Mouse (Mus musculus) ovary, postnatal 36 days (tissue): Measurements from ENCODE around the gene Clec3b.
A peak's percentile ranks its signal among the peaks of the same experiment; 100 is the strongest.

Experiments
- DNase-seq: peaks from one replicate; pipeline ENCODE4 v3.0.0; 2022; ENCODE audit warnings: low spot score, mixed read lengths

The Clec3b gene

DNA sequence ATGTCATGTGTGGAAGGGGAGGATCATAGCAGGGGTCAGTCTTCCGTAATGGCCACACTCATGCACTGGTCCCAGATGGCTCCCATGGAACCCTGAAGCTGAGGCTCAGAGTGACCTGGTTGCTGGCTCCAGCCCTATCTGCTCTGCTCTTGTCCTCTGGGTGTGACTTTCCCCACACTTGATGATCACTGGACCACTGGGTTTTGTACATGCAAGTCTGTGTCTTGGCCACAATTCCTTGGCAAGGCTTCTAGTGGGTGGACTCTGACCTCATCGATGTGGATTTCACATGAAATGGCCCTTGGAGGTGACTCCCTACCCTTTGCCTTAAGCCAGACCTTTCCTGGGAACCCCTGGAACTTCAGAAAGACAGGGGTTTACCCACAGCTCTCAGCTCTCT lies 2.4 kb downstream of the Clec3b start:
- DNase-seq, result no peak

DNA sequence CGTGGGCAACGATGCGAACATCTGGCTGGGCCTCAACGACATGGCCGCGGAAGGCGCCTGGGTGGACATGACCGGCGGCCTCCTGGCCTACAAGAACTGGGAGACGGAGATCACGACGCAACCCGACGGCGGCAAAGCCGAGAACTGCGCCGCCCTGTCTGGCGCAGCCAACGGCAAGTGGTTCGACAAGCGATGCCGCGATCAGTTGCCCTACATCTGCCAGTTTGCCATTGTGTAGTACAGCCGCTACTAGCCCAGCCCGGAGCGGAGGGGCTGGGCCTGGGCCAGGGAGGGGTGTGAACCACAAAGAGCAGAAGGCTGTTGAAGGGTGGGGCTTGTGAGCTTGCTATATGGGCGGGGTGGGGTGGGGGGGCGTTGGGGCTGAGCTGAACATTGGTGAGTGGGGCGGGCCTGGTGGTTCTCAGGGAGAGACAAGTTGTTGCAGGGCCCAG lies 6.2 kb downstream of the Clec3b start:
- DNase-seq, result peak; percentile 75

DNA sequence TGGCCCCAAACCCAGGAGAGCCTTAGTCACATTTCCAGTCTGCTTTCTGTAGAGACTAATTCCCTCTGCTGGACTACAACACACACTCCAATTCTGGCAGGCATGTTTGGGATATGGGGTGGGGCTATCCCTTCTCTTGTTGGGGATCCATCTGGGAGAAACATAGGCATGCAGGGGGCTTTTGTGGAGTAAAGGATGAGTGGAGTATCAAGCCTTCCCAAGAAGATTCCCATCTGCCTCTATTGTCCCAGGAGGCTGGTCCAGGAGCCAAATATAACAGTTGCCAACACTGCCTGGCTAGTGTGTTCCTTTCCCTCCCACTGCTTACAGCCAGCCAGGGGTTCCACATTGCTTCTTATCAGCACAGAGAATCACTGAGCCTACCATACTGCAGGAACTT lies 7.0 kb downstream of the Clec3b start:
- DNase-seq, result no peak

DNA sequence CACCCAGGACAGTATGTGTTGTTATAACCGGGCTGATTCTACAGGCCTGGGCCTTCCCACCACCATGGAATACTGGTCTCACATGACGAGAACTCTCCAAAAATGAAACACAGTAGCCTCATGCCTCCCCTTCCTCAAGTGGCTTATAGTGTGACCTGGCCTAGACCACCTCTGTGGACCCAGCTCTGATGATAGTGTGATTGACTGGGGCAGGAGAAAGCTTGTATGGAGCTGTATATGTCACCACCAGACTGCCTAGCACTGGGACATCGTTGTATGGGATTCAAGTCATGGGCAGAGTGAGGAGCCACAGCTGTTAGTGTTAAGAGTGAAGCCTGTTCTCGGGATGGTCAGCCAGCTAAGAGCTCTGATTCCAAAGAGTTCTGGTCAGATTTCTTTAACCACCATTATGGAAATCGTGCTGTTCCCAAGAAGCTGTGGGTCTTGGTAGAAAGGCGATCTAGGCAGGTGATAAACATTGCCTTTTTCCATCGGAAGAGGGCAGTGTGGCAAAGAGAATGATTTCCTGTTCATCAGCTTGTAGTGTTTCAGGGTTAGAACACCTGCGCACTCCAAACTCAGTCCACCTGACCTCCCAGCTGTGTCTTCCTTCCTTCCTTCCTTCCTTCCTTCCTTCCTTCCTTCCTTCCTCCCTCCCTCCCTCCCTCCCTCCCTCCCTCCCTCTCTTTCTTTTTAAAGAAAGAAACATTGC lies 7.5 kb downstream of the Clec3b start:
- DNase-seq, result no peak

DNA sequence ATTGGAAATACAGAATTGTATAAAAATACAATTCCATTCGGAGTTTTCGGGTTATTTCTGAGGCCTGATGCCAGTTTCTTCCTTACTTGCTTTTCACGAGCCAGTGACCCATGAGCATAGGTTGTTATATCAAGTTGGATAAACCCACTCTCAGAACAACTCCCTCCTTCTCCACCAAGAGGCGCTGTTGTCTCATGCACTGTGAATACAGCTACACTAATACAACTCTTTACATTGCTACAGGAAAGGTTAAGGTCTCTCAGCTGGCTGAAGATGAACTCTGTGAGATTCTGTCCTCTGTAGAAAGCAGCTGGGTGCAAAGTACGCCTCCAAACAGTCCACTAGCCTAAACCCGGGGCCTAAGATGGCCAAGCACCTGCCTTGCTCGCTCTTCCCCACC lies 8.6 kb downstream of the Clec3b start:
- DNase-seq, result peak; percentile 45

DNA sequence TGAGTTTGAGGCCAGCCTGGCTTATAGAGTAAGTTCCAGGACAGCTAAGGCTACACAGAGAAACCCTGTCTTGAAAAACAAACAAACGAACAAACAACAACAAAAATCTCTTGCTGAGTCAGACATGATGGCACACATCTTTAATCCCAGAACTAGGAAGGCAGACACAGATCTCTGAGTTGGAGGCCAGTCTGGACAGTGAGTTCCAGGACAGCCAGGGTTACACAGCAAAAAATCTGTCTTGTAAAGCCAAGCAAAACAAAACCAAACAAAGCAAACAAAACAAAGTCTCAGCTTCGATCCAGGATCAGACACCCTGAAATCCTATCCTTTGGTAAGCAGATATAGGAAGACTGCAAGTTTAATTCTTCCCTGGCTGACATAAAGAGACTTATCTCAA lies 11.0 kb downstream of the Clec3b start:
- DNase-seq, result no peak

DNA sequence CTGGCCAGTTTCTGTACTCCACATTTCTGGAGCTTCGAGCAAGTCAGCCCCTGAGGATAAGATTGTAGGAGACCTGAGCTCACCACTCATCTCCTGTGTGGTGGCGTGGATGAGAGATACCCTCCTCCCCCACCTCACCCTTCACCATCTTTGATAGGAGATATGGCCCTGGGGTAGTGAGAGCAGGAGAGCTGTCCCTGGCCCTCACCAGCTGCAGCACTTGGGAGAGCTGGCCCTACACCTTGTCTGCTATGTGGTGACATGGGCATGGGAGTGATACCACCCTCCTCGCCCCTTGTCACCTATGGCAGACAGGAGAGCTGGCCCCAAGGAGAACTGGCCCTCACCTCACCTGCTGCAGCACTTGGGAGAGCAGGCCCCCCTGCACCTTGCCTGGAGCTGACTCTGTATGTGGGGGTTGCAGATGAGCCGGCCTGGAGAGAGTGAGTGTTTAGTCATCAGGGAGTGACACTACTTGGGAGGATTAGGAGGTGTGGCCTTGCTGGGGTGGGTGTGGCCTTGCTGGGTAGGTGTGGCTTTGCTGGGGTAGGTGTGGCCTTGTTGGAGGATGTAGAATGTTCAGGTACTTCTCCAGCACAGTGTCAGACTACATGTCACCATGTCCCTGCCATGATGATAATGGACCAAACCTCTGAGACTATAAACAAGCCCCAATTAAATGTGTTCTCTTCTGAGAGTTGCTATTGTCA lies 12.4 kb downstream of the Clec3b start:
- DNase-seq, result no peak

DNA sequence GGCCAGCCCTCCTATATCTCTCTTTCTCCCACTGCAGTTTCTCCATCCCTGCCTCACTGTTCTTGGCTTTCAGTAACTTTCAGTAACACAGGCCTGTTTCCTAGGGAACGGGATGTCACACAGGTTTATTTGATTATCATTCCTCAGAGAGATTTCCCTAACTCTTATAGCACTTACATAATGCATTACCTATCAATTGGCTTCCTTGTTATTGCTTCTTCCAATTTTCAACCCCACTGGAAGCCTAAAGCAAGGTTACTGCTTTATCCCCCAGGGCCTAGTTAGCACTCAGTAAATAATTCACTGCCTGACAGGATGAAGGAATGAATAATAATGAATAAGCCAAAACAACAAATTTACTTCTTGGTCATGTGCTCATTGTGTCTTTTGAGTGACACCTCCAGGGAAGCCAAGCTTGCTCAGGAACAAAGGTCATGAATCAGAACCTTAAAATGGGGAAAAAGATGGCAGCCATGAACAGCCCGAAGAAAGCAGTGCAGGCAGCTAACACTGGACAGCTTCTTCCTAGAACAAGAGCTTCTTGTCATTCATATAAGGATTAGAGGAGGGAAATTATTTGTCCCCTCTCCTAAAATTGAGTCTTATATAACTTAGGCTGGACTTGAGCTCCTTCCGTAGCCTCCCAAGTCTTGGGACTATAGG lies 15.2 kb downstream of the Clec3b start:
- no peak for DNase-seq

DNA sequence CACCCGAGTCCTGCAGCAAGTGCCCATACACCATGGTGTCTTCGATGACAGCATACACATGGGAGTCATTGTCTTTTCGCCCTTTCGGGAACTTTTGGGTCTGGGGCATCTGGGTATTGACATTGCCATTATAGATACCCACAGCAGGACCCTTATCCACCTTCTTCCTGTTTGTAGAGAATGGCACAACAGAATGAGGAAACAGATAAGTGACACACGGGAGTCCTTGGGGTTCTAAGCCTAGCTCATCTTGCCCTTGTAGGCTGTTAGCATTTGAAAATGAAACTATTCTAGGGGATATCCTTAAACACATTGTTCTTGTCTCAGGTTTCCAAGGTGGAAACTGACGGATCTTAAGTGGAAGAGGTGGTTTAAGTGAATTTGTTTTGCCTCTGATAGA lies 23.0 kb downstream of the Clec3b start:
- no peak for DNase-seq

DNA sequence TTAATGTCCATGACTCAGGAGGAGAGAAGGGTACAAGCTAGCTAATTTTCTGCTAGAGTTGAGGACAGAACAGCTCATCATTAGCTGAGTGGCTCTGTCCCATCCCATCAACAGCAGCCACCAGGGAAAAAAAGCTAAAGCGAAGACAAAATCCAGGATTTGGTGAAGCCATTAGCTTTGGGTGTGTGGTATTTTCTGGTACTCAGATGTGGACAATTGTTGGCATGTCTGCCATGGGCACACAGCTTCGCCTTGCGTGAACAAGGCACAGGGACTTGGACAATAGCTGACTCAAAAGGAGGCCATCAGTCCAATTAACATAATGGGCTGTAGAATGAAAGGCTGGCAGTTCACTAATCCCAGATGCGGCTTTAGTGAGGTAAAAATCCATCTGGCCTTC lies 23.6 kb downstream of the Clec3b start:
- no peak for DNase-seq

DNA sequence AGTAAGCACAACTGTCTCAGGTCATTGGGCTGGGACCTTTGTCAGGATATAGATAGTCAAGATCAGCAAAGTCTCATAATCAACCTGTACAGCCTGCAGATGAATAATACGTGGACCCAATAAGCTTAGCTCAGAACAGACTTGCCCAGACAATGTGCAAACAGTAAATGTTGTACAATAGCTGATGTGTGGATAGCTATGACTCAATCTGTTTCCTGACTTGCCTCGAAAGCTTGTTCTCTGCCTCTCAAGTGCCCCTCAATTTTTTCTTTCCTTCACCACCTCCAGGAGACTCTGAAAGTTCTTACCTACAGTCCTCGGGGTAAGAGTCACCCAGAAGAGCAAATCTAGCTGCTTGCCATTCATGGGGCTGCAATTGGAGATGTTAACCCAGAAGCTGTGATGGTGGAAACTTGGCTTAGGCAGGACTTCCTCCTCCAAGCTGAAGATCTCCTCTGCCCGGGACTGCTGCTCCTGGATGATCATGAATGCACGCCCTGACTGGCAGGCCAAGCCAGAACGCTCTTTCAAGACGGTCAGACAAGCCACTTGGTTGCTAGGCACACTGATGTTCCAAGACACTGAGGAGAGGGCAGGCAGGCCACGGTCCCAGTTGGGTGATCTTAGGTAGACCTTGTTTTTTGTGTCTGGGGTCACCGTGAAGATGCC lies 26.8 kb downstream of the Clec3b start:
- no peak for DNase-seq

DNA sequence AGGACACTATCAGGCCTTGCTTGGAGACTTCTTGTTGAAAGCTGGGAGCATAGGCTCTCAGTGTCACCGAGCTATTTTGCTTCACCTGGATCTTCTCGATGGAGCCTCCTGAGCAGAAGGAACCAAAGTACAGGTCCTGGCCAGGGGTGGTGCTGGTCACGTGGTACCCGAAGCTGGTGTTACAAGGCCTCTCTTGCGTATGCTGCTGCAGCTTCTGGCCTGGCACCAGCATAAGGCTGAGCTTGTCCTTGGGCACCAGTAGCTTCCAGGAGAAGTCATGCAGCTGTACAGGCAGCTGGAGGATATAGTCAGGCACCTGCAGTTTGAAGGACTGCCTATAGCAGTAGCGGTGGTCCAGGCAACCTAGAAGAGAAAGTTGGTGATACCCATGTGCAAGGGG lies 29.3 kb downstream of the Clec3b start:
- DNase-seq, result no peak

DNA sequence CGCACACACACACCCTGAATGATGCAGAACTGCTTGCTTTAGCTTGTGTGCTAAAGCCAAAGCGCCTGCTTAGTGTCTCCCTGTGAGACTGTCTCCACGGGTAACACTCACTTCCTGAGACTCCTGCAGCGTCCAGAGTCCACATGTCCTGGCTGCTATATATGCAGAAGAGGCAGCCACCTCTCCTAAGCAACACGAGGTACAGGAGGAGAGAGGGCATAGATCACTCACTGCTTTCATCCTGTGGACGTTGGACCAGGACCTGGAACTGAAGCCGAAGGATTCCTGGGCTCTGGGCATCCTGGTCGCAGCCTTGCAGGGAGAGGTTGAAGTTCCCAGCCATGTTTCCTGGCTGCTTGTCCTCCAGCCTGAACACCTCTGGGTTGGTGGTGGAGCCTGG lies 32.5 kb downstream of the Clec3b start:
- DNase-seq, result no peak

DNA sequence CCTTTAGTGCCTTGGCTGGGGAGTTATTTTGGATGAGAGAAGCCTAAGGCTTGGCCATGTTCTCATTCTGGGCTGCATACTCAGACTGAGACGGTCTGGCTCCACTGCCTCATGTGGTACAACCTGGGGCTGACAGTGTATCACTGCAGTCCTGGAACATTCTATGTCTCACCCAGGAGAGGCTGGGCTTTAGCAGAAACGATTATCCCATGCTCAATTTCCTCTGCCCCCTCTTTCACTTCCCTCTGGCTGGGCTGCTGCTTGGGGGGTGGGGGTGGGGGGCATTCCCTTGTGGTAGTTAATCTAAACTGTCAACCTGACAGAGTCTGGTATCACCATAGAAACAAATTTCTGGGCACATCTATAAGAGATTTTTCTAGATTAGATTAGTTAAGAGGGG lies 34.8 kb downstream of the Clec3b start:
- DNase-seq, result no peak

DNA sequence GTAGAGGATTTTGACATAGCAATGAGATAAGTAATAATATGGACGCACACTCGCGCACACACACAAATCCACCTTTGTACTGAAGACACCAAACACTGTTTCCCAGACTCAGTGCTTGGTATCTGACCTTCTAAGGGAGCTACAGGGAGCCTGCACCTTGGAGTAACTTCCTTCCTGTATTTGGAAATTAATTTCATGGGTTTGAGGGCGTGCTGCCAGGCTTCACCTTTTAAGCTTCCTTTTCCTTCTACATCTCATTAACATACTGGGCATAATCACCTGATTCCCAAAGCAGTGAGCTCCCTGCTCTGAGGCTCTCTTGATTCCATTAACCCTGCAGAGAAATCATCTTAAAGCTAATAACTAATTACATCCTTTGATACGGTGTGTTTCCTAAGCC lies 35.4 kb downstream of the Clec3b start:
- no peak for DNase-seq

DNA sequence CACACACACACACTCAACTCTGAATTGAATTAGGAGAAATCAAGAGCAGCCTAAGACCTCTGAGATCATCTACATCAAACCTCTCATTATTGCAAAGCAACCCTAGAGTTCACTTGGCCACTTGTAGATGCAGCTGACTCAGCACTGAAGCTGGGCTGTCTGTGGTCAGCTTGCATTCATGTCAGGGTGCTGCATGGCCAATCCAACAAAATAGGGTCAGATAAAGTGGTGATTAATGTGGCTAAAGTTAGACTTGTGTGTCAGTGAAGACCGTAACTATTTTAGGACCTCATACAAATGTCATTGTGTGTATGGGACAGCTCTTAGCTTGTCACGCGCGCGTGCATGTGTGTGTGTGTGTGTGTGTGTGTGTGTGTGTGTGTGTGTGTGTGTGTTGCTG lies 36.8 kb downstream of the Clec3b start:
- no peak for DNase-seq

DNA sequence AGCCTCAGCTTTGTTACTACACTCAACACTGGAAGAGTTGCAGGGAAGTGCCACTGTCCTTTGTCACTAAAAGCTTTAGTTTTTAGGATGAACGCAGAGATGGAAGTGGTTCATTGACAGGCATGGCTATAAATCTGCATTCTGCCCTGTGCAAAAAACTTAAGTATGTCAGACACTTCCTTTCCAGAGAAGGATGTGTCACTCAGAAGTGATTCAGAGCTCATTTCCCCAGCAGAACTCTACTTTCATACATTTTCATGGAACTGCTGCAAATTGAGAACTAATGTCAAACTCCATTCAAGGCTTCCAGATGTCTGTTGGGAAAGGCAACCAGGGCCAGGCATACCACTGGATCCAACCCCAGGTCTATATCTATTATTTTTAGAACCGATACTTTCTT lies 37.5 kb downstream of the Clec3b start:
- DNase-seq, result no peak

DNA sequence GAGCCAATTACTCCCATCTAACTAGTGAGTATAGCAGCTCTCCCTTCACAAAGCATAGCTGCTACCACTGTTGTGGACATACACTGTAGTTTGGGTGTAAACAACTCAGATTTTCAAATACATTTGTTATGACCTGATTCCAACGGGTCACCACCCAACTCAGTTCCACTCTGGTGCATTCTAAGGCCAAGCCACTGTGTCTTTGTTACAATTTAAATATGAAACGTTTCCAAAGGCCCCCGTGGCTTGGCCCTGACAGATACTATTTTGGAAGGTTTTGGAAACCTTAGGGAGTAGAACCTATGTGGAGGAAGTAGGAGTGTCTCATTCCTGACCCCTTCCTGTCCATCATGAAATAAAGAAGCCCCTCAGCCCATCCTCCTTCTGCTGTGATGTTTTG lies 49.4 kb downstream of the Clec3b start:
- DNase-seq, result no peak

DNA sequence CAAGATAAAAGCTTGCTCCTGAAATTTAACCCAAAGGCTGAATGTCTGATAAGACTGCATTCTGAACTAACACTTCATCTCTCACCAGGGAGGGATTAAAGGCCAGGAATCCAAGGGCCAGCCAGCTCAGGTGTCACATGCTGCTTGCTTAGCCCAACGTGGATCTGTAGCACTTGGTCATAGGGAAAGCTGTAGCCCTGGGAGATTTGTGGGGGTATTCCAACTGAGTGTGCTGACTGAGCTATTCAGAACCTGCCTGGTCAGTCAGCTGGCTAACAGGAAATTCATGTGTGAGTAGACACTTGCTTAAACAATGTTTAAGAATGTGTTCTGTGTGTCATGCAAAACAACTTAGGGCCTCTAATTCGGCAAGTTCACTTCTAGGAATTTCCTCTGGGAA lies 55.8 kb downstream of the Clec3b start:
- DNase-seq, result no peak

DNA sequence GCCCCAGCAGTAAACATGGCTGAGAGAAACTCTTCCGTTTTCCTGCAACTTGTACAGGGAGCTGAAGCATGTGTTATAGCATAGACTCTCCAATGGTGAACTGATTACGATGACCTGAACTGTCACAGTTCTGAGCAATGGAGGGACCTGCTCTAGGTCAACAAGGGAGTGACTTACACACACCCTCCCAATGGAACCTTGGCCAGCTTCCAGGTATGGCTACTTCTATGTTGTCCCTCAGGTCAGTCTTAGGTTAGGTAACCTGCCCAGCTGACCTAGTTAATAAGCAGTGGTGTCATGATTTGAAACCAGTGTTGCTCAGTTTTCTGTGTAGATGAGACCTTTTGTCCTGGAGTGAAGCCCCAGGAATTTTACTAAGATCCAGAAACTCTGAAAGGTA lies 56.2 kb downstream of the Clec3b start:
- DNase-seq, result no peak
